In genomic region chr13:45649197-45649812, GRCm38 (mm10) we compare ENCODE assay signal across 18 mouse cellular contexts.
DNase-seq lines count a peak whose midpoint lies in the region; ATAC-seq and TF ChIP-seq lines count a peak whose summit lies in the region.
"Had no signal": no experiment of that assay in that cellular context is flagged by ENCODE, and none has a peak within 500 bp of the region (broad histone marks: within the 10 kb centered on the region; RNA-seq: fewer than 3 reads in every experiment).

No protein-coding gene starts in this region.

- DNase-seq in lung, adult 18-20 months, result no peak
- peak; percentile 47 for DNase-seq in CD4-positive, CD25-positive, alpha-beta regulatory T cell, adult 2 months (ENCODE audit: low read depth, low spot score)
- DNase-seq in T-cell, adult 2 months (ENCODE audit: low spot score), result peak; percentile 31
- DNase-seq in cerebellum, adult 2 months, result no peak
- DNase-seq: cerebellum, adult 9-11 months; gastrocnemius, adult 2 months; heart, adult 2 months; kidney, adult 11 months; kidney, postnatal 14 days; lung, postnatal 14 days; thymus, adult 18-20 months had no signal

- no peaks in the 10 kb centered on the region for H3K27me3 ChIP-seq in lung, embryonic 15.5 days
- no peaks in the 10 kb centered on the region for H3K27me3 ChIP-seq in cerebellum, adult 2 months (ENCODE audit: control insufficient read depth, insufficient read depth, low read length)
- no peaks in the 10 kb centered on the region for H3K27me3 ChIP-seq in midbrain, embryonic 15.5 days (replicated peaks)
- H3K27me3 ChIP-seq: forebrain, embryonic 13.5 days; neural tube, embryonic 12.5 days had no signal

- no peak overlapping the region for H3K4me3 ChIP-seq in lung, embryonic 15.5 days
- no peak overlapping the region for H3K4me3 ChIP-seq in cerebellum, adult 2 months (replicated peaks; ENCODE audit: insufficient read depth, low read depth, low read length)
- H3K4me3 ChIP-seq in midbrain, embryonic 15.5 days, result no peak overlapping the region
- H3K4me3 ChIP-seq: forebrain, embryonic 13.5 days; gastrocnemius, adult 2 months; heart, adult 2 months; neural tube, embryonic 12.5 days had no signal

- peaks cover 7% of the 10 kb centered on the region; the same call in 1 of the 2 replicates for H3K4me1 ChIP-seq in lung, embryonic 15.5 days
- peaks cover 4% of the 10 kb centered on the region; the same call in 1 of the 2 replicates for H3K4me1 ChIP-seq in cerebellum, adult 2 months (ENCODE audit: control insufficient read depth, insufficient read depth, low read length)
- peaks cover 3% of the 10 kb centered on the region; the same call in 1 of the 2 replicates for H3K4me1 ChIP-seq in midbrain, embryonic 15.5 days
- H3K4me1 ChIP-seq: forebrain, embryonic 13.5 days; neural tube, embryonic 12.5 days had no signal

- 32% methylated on average over 4 of the region's 4 CpGs for WGBS in lung, embryonic 15.5 days
- 73% methylated on average over 4 of the region's 4 CpGs for WGBS in cerebellum, adult 2 months
- 70% methylated on average over 4 of the region's 4 CpGs for WGBS in midbrain, embryonic 15.5 days

- H3K4me2 ChIP-seq in lung, embryonic 15.5 days, result no peak overlapping the region
- H3K4me2 ChIP-seq in midbrain, embryonic 15.5 days, result no peak overlapping the region
- H3K4me2 ChIP-seq: forebrain, embryonic 13.5 days; hindbrain, embryonic 14.5 days; neural tube, embryonic 12.5 days had no signal

- TF ChIP-seq POLR2A in cerebellum, adult 2 months (IDR thresholded peaks at IDR 0.05; ENCODE audit: borderline replicate concordance, insufficient read depth, low read length), result no peak

- no peak overlapping the region for H3K9ac ChIP-seq in lung, embryonic 15.5 days
- no peak overlapping the region for H3K9ac ChIP-seq in midbrain, embryonic 15.5 days
- H3K9ac ChIP-seq: forebrain, embryonic 13.5 days; hindbrain, embryonic 14.5 days; neural tube, embryonic 12.5 days had no signal

- TF ChIP-seq CTCF in cerebellum, adult 2 months (IDR thresholded peaks at IDR 0.05; ENCODE audit: borderline replicate concordance, insufficient read depth, low read depth, low read length), result no peak

- 0 out of 2 replicates have a peak, but pooled peaks have one; percentile 19 for ATAC-seq in lung, embryonic 15.5 days (ENCODE audit: borderline replicate concordance, extremely low read depth, low FRiP score, low TSS enrichment)
- peak; percentile 40 for ATAC-seq in megakaryocyte, adult 5-6 weeks (ENCODE audit: poor library complexity, severe bottlenecking)
- ATAC-seq in midbrain, embryonic 15.5 days (replicated peaks), result no peak
- ATAC-seq: forebrain, embryonic 13.5 days; midbrain, embryonic 16.5 days had no signal

- H3K36me3 ChIP-seq in lung, embryonic 15.5 days, result no peaks in the 10 kb centered on the region
- H3K36me3 ChIP-seq in midbrain, embryonic 15.5 days (replicated peaks), result no peaks in the 10 kb centered on the region
- H3K36me3 ChIP-seq: neural tube, embryonic 12.5 days had no signal

- no peak overlapping the region for H3K27ac ChIP-seq in lung, embryonic 15.5 days
- no peak overlapping the region for H3K27ac ChIP-seq in cerebellum, adult 2 months (ENCODE audit: insufficient read depth, low read length)
- H3K27ac ChIP-seq in midbrain, embryonic 15.5 days, result no peak overlapping the region
- H3K27ac ChIP-seq: forebrain, embryonic 13.5 days; gastrocnemius, adult 2 months; heart, adult 2 months; hindbrain, embryonic 14.5 days; neural tube, embryonic 12.5 days had no signal

- no peaks in the 10 kb centered on the region for H3K9me3 ChIP-seq in lung, embryonic 15.5 days
- H3K9me3 ChIP-seq in midbrain, embryonic 15.5 days, result no peaks in the 10 kb centered on the region
- H3K9me3 ChIP-seq: forebrain, embryonic 13.5 days; neural tube, embryonic 12.5 days had no signal

Comparison
In these comparisons a context has a peak if more than half of its experiments do, and no peak if none do; other contexts are left out.
1. DNase-seq: peak in CD4-positive, CD25-positive, alpha-beta regulatory T cell, adult 2 months (single experiment) and T-cell, adult 2 months (single experiment); none in lung, adult 18-20 months (0 of 2) and cerebellum, adult 2 months (0 of 2).